Mouse (Mus musculus): ENCODE measurements around the gene Kcnb1. TPM values are rescaled to one million over a fixed set of nuclear protein-coding genes. Genes with fewer than 3 reads are reported as not detected.
"Not testable (repeated sequence)": the region's sequence is repeated elsewhere in the genome, so short reads cannot be mapped to it uniquely, and the experiment has no call there.

Kcnb1 gene
- total RNA-seq, 1 experiment from 2014 or later: 0.57 TPM

DNA sequence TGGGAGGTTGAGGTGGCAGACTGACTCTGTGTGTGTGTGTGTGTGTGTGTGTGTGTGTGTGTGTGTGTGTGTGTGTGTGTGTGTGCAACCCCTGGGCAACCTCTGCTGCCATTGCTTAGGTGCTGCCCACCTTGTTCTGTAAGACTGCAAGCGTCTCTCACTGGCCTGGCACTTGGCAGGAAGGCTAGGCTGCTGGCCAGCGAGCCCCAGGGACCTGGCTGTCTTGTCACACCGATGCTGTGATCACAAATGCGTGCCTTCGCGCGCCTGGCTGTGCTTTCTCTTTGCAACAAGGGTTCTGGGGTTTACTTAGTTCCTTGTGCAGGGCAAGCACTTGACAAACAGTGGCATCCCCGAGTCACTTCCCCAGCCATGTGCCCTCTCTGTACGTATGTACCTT, 19.9 kb upstream of the Kcnb1 start:
- no peak for ATAC-seq (replicated peaks; ENCODE audit: insufficient number of reproducible peaks, low FRiP score, low TSS enrichment, poor library complexity, severe bottlenecking)

DNA sequence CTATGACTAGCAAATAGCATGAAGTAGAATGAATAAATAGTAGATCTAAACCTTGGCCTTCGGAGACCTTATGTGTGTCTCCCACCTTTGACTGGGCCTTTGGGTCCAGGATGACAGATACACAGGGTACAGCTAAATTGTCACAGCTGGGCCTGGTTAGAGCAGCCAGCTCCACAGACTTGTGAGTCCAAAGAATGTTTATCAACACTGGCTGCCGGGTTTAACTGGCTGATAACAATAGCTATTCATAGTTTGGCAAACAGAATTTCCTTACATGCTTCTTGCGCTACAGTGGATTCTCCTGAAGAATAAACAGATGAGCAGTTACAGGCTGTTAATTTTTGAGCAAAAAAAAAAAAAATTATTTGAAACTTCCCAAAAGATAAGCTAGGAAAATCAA, 19.0 kb upstream of the Kcnb1 start:
- no peak for ATAC-seq (replicated peaks; ENCODE audit: insufficient number of reproducible peaks, low FRiP score, low TSS enrichment, poor library complexity, severe bottlenecking)

DNA sequence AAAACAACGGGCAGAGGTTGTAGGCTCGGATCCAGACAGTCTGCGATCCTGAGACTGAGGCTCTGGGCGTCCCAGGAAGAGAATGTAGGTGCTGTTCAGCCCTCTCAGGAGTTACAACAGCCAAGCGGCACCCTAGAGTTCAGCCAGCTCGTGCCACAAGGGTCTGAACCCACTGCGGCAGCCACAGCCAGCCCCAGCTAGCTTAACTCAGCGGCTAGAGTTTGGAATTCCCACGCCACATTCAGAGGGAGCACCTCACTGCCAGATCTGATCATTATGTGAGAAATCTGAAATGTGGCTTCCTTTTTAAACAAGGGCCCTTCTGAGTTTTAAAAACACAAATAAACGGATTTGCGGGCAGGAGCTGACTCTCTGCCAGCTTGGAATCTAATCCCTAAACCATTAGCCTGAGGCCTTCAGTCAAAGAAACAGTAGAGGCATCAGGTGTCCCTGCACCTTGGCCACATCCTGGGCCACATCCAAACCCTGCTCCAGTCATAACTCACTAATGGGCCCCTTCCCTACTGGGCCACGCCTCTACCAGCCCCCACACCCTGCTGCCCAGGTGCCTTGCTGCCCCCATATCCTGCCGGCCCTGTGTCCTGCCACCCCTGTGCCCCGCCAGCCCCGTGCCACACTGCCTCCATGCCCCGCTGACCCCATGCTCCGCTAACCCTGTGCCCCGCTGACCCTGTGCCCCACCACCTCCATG, 16.1 kb upstream of the Kcnb1 start:
- no peak for ATAC-seq (replicated peaks; ENCODE audit: insufficient number of reproducible peaks, low FRiP score, low TSS enrichment, poor library complexity, severe bottlenecking)

DNA sequence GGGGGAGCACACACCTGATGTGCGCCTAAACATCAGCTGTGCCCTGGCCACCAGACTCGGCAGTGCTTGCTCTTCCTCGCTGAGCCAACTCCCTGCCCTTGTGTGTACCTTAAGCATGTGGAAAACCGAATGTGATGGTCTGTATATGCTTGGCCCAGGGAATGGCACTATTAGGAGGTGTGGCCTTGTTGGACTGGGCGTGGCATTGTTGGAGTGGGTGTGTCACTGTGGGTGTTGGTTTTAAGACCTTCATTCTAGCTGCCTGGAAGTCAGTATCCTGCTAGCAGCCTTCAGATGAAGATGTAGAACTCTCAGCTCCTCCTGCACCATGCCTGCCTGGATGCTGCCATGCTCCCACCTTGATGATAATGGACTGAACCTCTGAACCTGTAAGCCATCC, 14.7 kb upstream of the Kcnb1 start:
- ATAC-seq (replicated peaks; ENCODE audit: insufficient number of reproducible peaks, low FRiP score, low TSS enrichment, poor library complexity, severe bottlenecking): not testable (repeated sequence)

DNA sequence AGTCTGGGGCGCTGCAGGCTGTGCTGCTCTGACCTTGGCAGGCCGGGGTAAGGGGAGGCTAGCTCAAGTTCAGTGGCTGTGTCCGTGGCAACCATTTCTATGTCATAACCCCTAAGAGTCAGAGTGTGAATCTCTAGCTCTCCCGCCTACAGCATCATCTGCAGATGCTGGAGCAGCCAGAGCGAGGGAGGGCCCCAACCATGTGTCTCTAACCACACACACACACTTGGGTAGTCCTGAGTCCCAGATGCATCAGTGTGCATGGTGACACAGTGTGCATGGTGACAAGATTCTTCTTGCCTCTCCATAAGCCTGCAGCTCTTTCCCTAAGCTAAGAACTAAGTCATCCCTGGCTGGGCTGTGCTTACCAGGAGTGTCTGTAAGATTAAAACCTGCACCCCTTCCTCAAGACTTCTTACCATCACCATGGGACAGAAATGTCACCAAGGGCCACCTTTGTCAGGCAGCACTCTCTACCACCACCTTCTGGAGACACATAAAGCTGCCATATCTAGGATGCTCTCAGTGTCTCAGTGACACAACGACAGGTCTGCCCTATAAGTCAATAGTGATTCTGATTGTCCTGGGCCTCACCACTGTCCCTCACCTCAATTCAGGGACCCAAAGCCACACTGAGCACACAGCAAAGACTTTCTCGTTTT, 13.7 kb upstream of the Kcnb1 start:
- ATAC-seq (replicated peaks; ENCODE audit: insufficient number of reproducible peaks, low FRiP score, low TSS enrichment, poor library complexity, severe bottlenecking): no peak

DNA sequence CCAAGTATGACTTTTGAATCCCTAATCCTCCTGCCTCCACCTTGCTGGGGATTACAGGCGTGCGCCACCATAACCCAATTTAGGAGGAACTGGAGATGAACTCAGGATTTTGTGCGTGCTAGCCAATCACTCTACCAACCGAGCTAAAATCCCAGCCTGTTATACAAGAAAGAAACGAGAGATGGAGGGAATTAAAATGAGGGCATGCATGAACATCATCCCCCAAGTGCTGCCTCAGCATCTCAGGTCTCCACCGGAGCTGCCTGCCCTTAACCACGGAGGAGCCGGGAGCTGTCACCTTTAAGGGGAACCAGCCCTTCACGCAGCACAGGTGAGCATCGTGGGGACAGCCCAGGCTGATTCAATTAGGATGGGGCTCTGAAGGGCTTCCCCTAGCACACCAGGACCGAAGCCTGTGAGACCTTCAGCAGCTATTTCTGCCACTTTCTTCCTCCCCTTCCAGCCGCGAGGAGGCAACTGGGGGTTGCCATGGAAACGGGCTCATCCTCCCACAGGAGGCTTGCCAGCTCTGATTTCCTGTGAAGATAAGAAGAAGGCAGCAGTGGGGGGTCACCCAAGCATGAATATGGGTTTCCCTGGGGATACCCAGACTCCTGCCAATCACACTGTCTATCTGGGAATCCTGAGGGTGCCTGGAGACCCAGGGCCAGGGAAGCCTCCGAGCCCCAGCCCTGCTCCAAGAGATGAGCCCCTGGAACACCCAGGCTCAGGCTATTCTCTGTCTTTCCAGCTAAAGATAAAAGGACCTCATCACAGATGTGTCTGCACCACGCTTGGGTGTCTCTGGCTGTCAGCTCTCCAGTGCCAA, 11.7 kb upstream of the Kcnb1 start:
- no peak for ATAC-seq (replicated peaks; ENCODE audit: insufficient number of reproducible peaks, low FRiP score, low TSS enrichment, poor library complexity, severe bottlenecking)

DNA sequence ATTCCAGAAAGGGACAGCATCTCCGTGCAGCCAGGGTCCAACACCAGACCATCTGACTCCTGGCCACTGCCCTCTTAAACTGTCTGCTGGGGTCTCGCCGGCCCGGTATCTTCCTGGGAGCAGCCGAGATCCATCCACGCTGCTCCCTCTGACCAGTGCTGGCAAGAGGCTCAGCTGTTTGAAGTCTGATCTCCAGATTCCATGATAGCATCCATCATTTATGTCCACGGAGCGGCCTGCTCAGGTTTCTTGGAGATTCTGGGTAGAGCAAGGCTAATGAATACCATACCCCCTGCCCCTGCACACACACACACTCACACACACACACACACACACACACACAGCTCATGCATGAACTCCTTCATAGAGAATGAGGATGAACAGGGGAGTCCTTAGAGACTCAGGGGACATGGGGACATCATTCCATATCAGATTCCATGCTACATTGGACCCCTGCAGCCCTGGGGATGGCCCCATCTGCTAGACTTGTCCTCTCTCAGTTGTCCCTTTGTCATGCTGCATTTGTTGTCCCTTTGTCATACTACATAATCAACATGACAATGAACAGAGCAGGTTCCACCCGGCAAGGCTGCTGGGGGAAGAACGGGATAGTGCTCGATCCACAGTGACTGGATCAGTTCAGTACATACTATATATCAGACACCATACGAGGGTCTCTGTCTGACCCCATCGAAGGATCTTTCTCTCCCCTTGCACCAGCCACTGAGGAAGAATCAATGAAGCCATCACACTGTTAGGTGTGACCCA, 8.9 kb upstream of the Kcnb1 start:
- no peak for ATAC-seq (replicated peaks; ENCODE audit: insufficient number of reproducible peaks, low FRiP score, low TSS enrichment, poor library complexity, severe bottlenecking)

DNA sequence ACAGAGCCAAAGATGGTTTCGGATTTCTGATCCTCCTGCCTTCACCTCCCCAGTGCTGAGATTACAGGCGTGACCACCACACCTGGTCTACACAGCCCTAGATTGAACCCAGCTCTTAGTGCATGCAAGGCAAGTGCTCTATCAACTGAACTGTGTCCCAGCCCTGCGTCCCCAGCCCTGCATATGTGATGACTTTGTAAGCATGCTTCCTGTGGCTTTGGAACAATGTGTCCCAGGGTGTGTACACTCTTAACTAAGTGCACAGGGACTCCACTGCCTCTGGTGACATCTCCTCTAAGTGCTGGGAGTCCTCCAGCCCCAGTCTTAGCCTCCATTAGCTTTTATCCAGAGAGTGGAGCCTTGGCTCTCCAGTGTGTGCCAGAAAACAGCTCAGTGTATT, 3.4 kb upstream of the Kcnb1 start:
- ATAC-seq (replicated peaks; ENCODE audit: insufficient number of reproducible peaks, low FRiP score, low TSS enrichment, poor library complexity, severe bottlenecking): no peak

DNA sequence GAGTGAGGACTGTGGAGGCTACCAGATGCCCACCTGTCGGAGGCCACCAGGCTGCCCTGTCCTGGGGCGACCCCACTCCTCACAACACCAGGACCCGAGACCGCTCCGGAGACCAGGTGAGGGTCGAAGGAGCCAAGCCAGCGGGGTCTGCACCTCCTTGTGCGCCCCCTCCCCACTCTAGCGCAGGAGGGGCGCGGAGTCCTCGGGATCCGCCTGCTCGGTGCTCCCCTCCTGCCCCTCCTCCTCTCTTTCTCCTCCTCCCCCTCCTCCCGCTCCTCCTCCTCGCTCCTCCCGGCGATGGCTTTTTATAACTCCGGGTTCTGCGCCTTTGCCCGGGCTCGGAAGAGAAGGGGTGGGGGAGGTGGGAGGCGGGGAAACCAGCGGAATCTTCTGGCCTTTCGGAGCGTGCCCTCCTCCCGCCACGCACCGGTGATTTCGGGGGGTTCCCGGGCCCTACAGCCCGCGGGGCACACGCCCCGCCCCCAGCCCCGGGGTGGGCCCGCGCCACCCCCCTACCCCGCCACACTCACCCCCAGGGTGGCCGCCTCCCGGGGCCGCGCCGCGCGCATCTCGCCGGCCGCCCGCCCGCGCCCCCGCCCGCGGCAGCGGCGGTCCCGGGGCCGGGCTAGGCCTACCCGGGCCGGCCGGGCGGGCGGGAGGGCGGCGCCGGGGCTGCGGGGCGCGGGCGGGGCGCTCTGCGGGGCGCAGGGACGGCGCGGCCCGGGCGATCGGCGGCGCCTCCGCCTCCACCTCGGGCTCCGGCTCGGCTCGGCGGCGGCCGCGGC, 472 bp downstream of the Kcnb1 start:
- ATAC-seq (replicated peaks; ENCODE audit: insufficient number of reproducible peaks, low FRiP score, low TSS enrichment, poor library complexity, severe bottlenecking): no peak; the same call in 1 of the 2 replicates

DNA sequence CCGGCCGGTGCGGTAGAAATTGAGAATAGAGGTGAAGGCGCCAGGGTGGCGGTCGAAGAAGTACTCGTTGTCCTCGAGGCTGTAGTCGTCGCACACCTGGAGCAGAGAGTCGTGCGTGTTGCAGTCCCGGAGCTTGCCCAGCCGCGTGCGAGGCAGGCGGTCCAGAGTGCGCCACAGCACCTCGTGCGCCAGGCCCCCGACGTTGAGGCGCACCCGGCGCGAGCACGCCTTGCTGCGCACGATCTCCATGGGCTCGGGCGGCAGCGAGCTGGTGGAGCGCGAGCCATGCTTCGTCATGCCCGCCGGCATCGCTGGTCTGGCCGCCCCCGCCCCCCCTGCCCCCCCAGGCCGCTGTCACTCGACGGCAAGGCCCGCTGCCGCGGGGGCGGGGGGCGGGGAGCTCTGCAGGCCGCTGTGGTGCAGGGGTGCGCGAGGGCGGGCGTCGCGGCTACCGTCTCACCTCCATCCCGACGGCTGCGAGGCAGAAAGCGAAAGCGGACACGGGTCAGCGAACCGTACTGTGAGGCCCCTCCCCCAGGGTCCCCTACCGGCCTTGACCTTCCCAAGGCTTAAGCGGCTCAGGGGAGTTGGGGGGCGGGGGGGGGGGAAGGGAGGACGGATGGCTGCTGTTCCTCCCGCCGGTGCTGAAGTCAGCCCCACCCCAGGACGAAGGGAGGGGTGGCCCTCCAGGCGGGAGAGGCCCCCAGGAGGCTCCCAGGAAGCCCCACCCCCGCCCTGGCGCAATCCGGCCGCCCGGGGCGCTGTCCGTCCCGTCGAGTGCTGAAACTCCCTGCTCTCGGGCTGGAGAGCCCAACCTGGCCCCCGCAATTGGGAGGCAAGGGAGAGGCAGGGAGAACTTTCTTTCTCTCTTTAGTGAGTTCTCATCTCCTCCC, 1.4 kb downstream of the Kcnb1 start:
- ATAC-seq (replicated peaks; ENCODE audit: insufficient number of reproducible peaks, low FRiP score, low TSS enrichment, poor library complexity, severe bottlenecking): no peak

DNA sequence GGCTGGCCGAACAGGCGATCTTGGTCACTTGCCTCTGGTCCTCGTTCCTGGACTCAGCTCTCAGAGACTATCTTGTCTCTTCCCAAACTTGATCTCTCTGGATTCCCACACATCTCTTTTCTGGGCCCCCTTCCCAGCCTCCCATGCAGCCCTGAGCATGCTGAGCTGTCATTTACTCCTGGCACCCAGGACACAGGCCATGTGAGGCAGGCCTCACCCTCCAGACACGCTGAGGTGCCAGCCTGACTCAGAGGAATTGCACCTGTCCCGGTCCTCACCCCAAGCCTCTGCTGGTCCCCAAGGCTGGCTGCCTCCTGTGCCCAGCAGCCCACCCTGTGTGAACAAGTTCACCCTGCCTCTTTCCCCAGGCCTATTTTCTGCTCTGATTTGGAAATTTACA, 2.8 kb downstream of the Kcnb1 start:
- no peak for ATAC-seq (replicated peaks; ENCODE audit: insufficient number of reproducible peaks, low FRiP score, low TSS enrichment, poor library complexity, severe bottlenecking)

DNA sequence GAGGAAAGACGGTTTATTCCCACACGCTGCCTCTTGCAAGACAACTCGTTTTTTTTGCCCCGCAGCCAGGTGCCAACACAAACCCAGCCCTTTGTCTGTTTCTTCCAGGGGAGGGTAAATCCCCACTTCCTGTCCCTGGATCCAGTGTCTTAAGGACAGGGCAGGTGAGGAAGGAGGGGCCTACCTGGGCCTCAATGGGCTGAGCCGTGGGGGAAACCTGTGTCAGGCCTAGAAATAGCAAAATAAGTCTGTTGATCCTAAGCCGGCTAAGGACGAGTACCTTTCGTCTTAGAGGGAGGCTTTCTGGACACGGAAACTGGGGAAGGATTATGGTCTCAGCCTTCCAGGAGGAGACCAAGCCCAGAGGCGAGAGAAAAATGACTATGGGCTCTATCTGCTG, 3.4 kb downstream of the Kcnb1 start:
- ATAC-seq (replicated peaks; ENCODE audit: insufficient number of reproducible peaks, low FRiP score, low TSS enrichment, poor library complexity, severe bottlenecking): no peak

DNA sequence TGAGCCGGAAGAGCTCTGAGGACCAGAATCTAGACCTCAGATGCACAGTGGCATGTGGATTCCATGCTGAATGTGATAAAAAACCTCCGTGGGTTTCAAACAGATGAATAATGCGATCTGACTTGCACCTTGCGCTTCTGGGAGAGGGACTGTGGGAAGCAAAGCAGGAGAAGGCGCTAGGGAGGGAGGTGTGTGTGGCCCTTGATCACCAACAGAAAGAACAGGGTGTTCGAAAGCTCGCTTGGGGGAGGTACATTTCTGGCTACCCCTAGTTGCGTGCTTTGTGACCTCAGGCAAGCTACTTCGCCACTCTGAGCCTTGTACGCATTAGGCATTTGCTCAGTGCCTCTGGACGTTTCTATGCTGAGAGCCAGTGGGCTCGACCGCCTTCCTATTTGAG, 4.0 kb downstream of the Kcnb1 start:
- ATAC-seq (replicated peaks; ENCODE audit: insufficient number of reproducible peaks, low FRiP score, low TSS enrichment, poor library complexity, severe bottlenecking): no peak

DNA sequence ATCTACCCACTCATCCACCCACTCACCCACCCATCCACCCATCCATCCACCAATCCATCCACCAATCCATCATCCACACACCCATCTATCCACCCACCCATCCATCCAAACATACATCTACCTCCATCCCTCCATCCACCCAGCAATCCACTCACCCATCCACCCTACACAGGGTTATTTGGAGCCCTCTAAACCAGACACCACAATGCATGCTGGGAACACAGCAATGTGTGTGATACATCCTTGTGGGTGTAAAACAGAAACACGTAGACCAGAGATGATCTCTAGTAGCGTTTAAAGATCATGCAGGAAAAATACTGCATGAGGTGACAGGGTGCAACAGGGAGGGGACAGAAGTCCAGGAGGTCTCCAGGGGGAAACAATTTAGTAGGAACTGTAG, 4.5 kb downstream of the Kcnb1 start:
- ATAC-seq (replicated peaks; ENCODE audit: insufficient number of reproducible peaks, low FRiP score, low TSS enrichment, poor library complexity, severe bottlenecking): no peak

DNA sequence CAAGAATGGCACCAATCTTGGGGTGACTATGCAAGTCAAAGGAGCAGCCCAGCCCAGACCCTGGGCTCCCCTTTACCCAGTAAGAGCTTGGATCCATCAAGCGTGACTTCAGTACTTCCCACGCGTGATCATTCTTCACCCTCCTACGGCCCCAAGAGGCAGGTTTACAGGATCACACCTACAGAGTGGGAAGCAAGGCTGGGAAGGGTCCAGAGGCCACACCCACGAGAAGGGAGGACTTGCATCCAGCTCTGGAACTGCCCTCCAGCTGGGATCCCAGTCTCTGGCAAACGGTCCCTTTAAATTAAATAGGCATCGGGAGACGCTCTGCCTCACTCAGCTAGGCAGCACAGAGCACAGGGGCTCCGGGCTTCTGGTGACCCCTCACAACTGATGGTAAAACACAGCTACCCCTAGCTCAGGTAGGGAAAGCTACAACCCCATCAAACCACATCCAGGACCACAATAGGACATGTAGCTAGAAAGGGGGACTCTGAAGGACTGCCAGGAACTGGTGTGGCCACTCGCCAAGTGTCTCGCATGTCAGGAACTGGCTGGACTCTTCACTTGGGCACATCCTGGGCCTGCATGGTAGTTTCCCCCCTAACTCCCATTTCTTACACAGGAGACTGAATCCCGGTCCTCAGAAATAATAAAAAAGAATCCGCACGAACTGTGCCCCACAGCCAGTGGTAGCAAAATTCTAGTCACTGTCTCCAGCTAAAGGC, 8.1 kb downstream of the Kcnb1 start:
- no peak for ATAC-seq (replicated peaks; ENCODE audit: insufficient number of reproducible peaks, low FRiP score, low TSS enrichment, poor library complexity, severe bottlenecking)

DNA sequence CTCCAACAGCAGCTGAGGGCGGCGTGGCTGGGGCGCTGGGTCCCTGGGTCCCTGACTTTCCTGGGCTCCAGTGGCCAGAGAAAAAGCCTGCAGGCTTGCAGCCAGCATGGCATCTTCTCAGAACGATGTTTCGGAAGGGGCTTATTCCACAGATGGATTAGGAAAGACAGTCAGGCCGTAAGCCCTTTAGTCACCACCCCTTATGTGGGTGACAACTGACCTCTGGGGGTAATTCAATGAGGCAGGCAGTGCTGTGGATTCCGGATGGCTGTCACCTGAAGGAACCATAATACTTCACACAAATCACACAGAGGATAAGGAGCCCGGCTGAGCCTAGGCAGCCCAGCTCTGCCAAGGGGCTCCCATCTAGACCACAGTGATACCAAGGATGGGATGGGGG, 8.9 kb downstream of the Kcnb1 start:
- ATAC-seq (replicated peaks; ENCODE audit: insufficient number of reproducible peaks, low FRiP score, low TSS enrichment, poor library complexity, severe bottlenecking): no peak

DNA sequence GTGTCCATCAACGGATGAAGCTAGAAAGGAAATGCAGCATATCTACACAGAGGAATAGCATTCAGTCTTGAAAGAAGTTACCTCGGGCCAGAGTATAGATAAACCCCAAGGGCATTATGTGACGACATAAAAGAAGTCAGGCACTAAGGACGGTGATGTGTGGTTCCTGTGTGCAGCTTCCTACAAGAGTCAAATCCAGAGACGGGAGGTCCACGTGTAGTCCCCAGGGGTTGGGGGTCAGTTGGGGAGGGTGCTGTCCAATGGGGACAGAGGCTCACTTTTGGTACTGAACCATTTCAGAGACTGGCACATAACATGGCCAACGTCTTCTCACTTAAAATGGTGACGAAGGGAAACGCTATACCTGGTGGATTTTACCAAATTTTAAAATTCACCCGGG, 10.7 kb downstream of the Kcnb1 start:
- no peak for ATAC-seq (replicated peaks; ENCODE audit: insufficient number of reproducible peaks, low FRiP score, low TSS enrichment, poor library complexity, severe bottlenecking)

Data from monocyte, adult 5-6 weeks (primary cell).